Mouse (Mus musculus): ENCODE results near the gene Rnf26.

Rnf26 gene

DNA sequence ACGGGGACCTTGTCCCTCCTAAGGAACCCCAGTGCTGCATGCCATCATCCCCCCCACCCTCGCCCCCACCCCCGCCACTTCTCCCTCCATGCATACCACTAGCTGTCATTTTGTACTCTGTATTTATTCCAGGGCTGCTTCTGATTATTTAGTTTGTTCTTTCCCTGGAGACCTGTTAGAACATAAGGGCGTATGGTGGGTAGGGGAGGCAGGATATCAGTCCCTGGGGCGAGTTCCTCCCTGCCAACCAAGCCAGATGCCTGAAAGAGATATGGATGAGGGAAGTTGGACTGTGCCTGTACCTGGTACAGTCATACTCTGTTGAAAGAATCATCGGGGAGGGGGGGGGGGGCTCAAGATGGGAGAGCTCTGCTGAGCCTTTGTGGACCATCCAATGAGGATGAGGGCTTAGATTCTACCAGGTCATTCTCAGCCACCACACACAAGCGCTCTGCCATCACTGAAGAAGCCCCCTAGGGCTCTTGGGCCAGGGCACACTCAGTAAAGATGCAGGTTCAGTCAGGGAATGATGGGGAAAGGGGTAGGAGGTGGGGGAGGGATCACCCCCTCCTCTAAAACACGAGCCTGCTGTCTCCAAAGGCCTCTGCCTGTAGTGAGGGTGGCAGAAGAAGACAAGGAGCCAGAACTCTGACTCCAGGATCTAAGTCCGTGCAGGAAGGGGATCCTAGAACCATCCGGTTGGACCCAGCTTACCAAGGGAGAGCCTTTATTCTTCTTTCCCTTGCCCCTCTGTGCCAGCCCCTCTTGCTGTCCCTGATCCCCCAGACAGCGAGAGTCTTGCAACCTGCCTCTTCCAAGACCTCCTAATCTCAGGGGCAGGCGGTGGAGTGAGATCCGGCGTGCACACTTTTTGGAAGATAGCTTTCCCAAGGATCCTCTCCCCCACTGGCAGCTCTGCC lies 65.5 kb downstream of the Rnf26 start:
- no peak for DNase-seq (ENCODE audit: low spot score in 2 of 2)

DNA sequence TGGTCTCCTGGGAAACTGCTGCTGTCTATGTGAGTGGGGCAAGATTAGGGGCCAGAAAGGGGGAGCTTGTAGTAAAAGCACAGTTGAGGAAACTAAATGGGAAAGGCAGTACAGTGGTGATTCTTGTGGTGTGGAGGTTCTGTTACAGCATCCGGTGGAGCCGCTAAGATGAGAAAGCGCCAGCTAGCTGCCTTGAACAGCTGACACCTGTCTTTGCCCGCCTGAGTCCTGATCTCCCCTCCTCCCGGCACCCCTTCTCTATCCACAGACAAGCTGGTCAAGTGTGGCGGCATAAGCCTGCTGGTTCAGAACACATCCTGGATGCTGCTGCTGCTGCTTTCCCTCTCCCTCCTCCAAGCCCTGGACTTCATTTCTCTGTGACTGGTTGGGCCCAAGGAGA lies 66.2 kb downstream of the Rnf26 start:
- no peak for DNase-seq (ENCODE audit: low spot score in 2 of 2)

- no peak for DNase-seq (ENCODE audit: low spot score in 2 of 2)
Measured at GRCm38 (mm10) chr9:44046426-44046825, 66.9 kb downstream of the Rnf26 start.

DNA sequence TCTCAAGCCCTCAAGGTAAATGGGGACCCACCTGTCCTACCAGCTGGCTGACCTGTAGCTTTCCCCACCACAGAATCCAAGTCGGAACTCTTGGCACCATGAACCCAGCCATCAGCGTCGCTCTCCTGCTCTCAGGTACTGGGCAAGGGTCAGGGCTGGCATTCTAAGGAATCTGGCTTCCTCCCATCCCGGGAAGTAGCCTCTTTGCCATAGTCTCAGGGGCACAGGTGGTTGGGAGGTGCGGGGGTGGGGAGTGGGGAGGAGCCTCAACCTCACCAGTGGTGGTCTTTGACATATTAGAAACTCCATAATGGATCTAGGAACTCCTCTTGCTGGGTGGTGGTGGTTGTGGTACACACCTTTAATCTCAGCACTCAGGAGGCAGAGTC lies 67.4 kb downstream of the Rnf26 start:
- DNase-seq (ENCODE audit: low spot score in 2 of 2), result no peak
